Mouse (Mus musculus) stomach, embryonic 16.5 days (tissue): ENCODE measurements around the gene Ttc7. TPM values are rescaled to one million over a fixed set of nuclear protein-coding genes. Genes with fewer than 3 reads are reported as not detected.

Experiments
- ATAC-seq: fragments of 200-750 bp; cut with Nextera tagmentation; 2 replicates; pipeline ENCODE4 v1.8.0; 2017; ENCODE audit warnings: moderate number of reproducible peaks, moderate TSS enrichment; ENCODE audit not compliant: insufficient read depth, low FRiP score
- H3K27ac ChIP-seq: fragments of 300-500 bp; sonication (generic); 2 replicates; pipeline ENCODE4 v1.5.1; 2014; ENCODE audit warnings: low read length
- H3K27me3 ChIP-seq: fragments of 300-500 bp; sonication (generic); 2 replicates; pipeline ENCODE4 v1.6.1; 2014; ENCODE audit warnings: low read length, control low read depth, mixed read lengths; ENCODE audit not compliant: control insufficient read depth, insufficient read depth
- H3K36me3 ChIP-seq: fragments of 300-500 bp; sonication (generic); 2 replicates; pipeline ENCODE4 v1.6.1; 2014; ENCODE audit warnings: low read length; ENCODE audit not compliant: control insufficient read depth, insufficient read depth
- H3K4me1 ChIP-seq: fragments of 300-500 bp; sonication (generic); 2 replicates; pipeline ENCODE4 v1.6.1; 2014; ENCODE audit warnings: low read length, control low read depth, mixed read lengths; ENCODE audit not compliant: control insufficient read depth, insufficient read depth
- H3K4me2 ChIP-seq: fragments of 300-500 bp; sonication (generic); 2 replicates; pipeline ENCODE4 v1.6.1; 2014; ENCODE audit warnings: low read depth, low read length, mixed read lengths
- H3K4me3 ChIP-seq: fragments of 300-500 bp; sonication (generic); replicated peaks from 2 replicates; pipeline ENCODE4 v1.5.1; 2014; ENCODE audit warnings: mild to moderate bottlenecking, low read length
- H3K9ac ChIP-seq: fragments of 300-500 bp; sonication (generic); 2 replicates; pipeline ENCODE4 v1.6.1; 2014; ENCODE audit warnings: low read length
- H3K9me3 ChIP-seq: fragments of 300-500 bp; sonication (generic); replicated peaks from 2 replicates; pipeline ENCODE4 v1.6.1; 2016; ENCODE audit warnings: low read length, control low read depth; ENCODE audit not compliant: control insufficient read depth
- WGBS: fragments of 180-500 bp; shearing (Covaris S2); extraction: QIAGEN DNeasy Blood & Tissue Kit; methylation state at CpG from one replicate; pipeline ENCODE4 v1.1.7; 2014; 5-methylcytosine and 5-hydroxymethylcytosine counted together
- polyA plus RNA-seq: library from polyadenylated mRNA; unstranded; fragments of >200 nt; fragmentation: Nextera tagmentation; extraction: Ambion mirVana; gene quantifications from 2 replicates; pipeline ENCODE4 v1.2.1, GENCODE M21; 2015

Gene Ttc7
- polyA plus RNA-seq, 1 experiment from 2014 or later = 11.1 TPM

- Histone ChIP-seq H3K4me3 (no peak overlapping the region), H3K9ac (no peak overlapping the region), H3K27me3 (no peaks in the 10 kb centered on the region), H3K4me1 (peaks cover 19% of the 10 kb centered on the region), H3K4me2 (no peak overlapping the region), H3K9me3 (no peaks in the 10 kb centered on the region), H3K27ac (no peak overlapping the region), H3K36me3 (no peaks in the 10 kb centered on the region)
- ATAC-seq = no peak
- WGBS = 82% methylated on average over 7 of the region's 7 CpGs
Observed at GRCm38 (mm10) chr17:87372189-87372588, 89.5 kb downstream of the Ttc7 start.

- peaks cover 27% of the 10 kb centered on the region for H3K4me1 ChIP-seq
Observed at GRCm38 (mm10) chr17:87373327-87373726, 90.6 kb downstream of the Ttc7 start.

GRCm38 (mm10) chr17:87375941-87376511 lies 93.3 kb downstream of the Ttc7 start:
- Histone ChIP-seq H3K4me1 (peaks cover 48% of the 10 kb centered on the region), H3K27ac (peak overlapping the region; percentile 66), H3K36me3 (no peaks in the 10 kb centered on the region), H3K9me3 (no peaks in the 10 kb centered on the region), H3K9ac (no peak overlapping the region), H3K27me3 (no peaks in the 10 kb centered on the region), H3K4me2 (no peak overlapping the region), H3K4me3 (no peak overlapping the region)
- WGBS = 25% methylated on average over 10 of the region's 10 CpGs
- ATAC-seq = peak; percentile 42; the same call in 1 of the 2 replicates

More at GRCm38 (mm10) chr17:87373327-87373726, 90.6 kb downstream of the Ttc7 start:
- Histone ChIP-seq H3K36me3 (no peaks in the 10 kb centered on the region), H3K9ac (no peak overlapping the region), H3K4me2 (no peak overlapping the region), H3K4me3 (no peak overlapping the region), H3K27ac (no peak overlapping the region), H3K27me3 (no peaks in the 10 kb centered on the region), H3K9me3 (no peaks in the 10 kb centered on the region)
- WGBS = 86% methylated on average over 9 of the region's 9 CpGs
- no peak for ATAC-seq

- Histone ChIP-seq H3K4me2 (no peak overlapping the region), H3K4me3 (no peak overlapping the region), H3K36me3 (no peaks in the 10 kb centered on the region), H3K4me1 (peaks cover 48% of the 10 kb centered on the region), H3K27ac (peak overlapping the region; percentile 66; the same call in 1 of the 2 replicates), H3K9ac (0 out of 2 replicates have a peak overlapping the region, but pooled peaks have one; percentile 9), H3K9me3 (no peaks in the 10 kb centered on the region), H3K27me3 (no peaks in the 10 kb centered on the region)
- ATAC-seq = no peak
- 81% methylated on average over 6 of the region's 6 CpGs for WGBS
Observed at GRCm38 (mm10) chr17:87376831-87377471, 94.3 kb downstream of the Ttc7 start.

- H3K4me3 ChIP-seq = no peak overlapping the region
- no peaks in the 10 kb centered on the region for H3K36me3 ChIP-seq
- H3K9ac ChIP-seq = no peak overlapping the region; the same call in 1 of the 2 replicates
- no peaks in the 10 kb centered on the region for H3K9me3 ChIP-seq
- 69% methylated on average over 6 of the region's 6 CpGs for WGBS
- no peaks in the 10 kb centered on the region for H3K27me3 ChIP-seq
- H3K4me1 ChIP-seq = peaks cover 48% of the 10 kb centered on the region
- no peak overlapping the region for H3K4me2 ChIP-seq
- peak; percentile 33; the same call in 1 of the 2 replicates for ATAC-seq
- peak overlapping the region; percentile 64 for H3K27ac ChIP-seq
Observed at GRCm38 (mm10) chr17:87377536-87377935, 94.8 kb downstream of the Ttc7 start.

GRCm38 (mm10) chr17:87378354-87379159 lies 95.9 kb downstream of the Ttc7 start:
- no peaks in the 10 kb centered on the region for H3K9me3 ChIP-seq
- 53% methylated on average over 16 of the region's 16 CpGs for WGBS
- no peak overlapping the region for H3K4me2 ChIP-seq
- no peak overlapping the region for H3K4me3 ChIP-seq
- peak overlapping the region; percentile 64 for H3K27ac ChIP-seq
- ATAC-seq = peak; percentile 18
- peak overlapping the region; percentile 35; the same call in 1 of the 2 replicates for H3K9ac ChIP-seq
- H3K4me1 ChIP-seq = peaks cover 48% of the 10 kb centered on the region
- H3K36me3 ChIP-seq = no peaks in the 10 kb centered on the region
- H3K27me3 ChIP-seq = no peaks in the 10 kb centered on the region

- Histone ChIP-seq H3K9me3 (no peaks in the 10 kb centered on the region), H3K4me3 (no peak overlapping the region), H3K4me2 (no peak overlapping the region), H3K4me1 (peaks cover 48% of the 10 kb centered on the region), H3K9ac (no peak overlapping the region), H3K36me3 (no peaks in the 10 kb centered on the region), H3K27ac (peak overlapping the region; percentile 64; the same call in 1 of the 2 replicates), H3K27me3 (no peaks in the 10 kb centered on the region)
- ATAC-seq = no peak
- WGBS = 80% methylated on average over 11 of the region's 11 CpGs
Observed at GRCm38 (mm10) chr17:87379160-87379624, 96.5 kb downstream of the Ttc7 start.

GRCm38 (mm10) chr17:87379821-87380220 lies 97.1 kb downstream of the Ttc7 start:
- H3K36me3 ChIP-seq = no peaks in the 10 kb centered on the region
- H3K4me2 ChIP-seq = no peak overlapping the region
- peaks cover 48% of the 10 kb centered on the region for H3K4me1 ChIP-seq
- H3K27ac ChIP-seq = peak overlapping the region; percentile 47
- no peak overlapping the region; the same call in 1 of the 2 replicates for H3K9ac ChIP-seq
- H3K4me3 ChIP-seq = no peak overlapping the region
- no peak for ATAC-seq
- 33% methylated on average over 10 of the region's 10 CpGs for WGBS
- no peaks in the 10 kb centered on the region for H3K27me3 ChIP-seq
- H3K9me3 ChIP-seq = no peaks in the 10 kb centered on the region

- no peak for ATAC-seq
- Histone ChIP-seq H3K27ac (no peak overlapping the region), H3K4me3 (no peak overlapping the region), H3K4me2 (no peak overlapping the region), H3K36me3 (no peaks in the 10 kb centered on the region), H3K27me3 (no peaks in the 10 kb centered on the region), H3K4me1 (peaks cover 47% of the 10 kb centered on the region), H3K9me3 (no peaks in the 10 kb centered on the region), H3K9ac (no peak overlapping the region)
- WGBS = 88% methylated on average over 9 of the region's 9 CpGs
Observed at GRCm38 (mm10) chr17:87380681-87381080, 98.0 kb downstream of the Ttc7 start.
